Mouse (Mus musculus): Measurements from ENCODE around the gene Olfr13.
"Not testable (repeated sequence)": the region's sequence is repeated elsewhere in the genome, so short reads cannot be mapped to it uniquely, and the experiment has no call there.

Olfr13 gene

GRCm38 (mm10) chr6:43171840-43172239, at the start of gene Olfr13:
Gene Olfr13, plus strand, starts transcription at chr6:43172140.
- no peak for DNase-seq (ENCODE audit: low spot score in 2 of 2)

- not testable (repeated sequence) for DNase-seq (ENCODE audit: low spot score in 2 of 2)
Measured at GRCm38 (mm10) chr6:43146267-43146666, 25.7 kb upstream of the Olfr13 start, which contains the start of gene Olfr237-ps1. Gene Olfr237-ps1, plus strand, starts transcription at chr6:43146567.

GRCm38 (mm10) chr6:43159502-43159901, 12.4 kb upstream of the Olfr13 start:
- no peak for DNase-seq (ENCODE audit: low spot score in 2 of 2)

GRCm38 (mm10) chr6:43162982-43163381, 9.0 kb upstream of the Olfr13 start, which contains the start of gene Olfr437:
Gene Olfr437, plus strand, starts transcription at chr6:43163282.
- DNase-seq (ENCODE audit: low spot score in 2 of 2): no peak

- DNase-seq (ENCODE audit: low spot score in 2 of 2): no peak
Measured at GRCm38 (mm10) chr6:43167246-43167645, 4.7 kb upstream of the Olfr13 start.

- no peak for DNase-seq (ENCODE audit: low spot score in 2 of 2)
Measured at GRCm38 (mm10) chr6:43178129-43178528, 6.2 kb downstream of the Olfr13 start.

GRCm38 (mm10) chr6:43178584-43179501, 6.9 kb downstream of the Olfr13 start:
- DNase-seq (ENCODE audit: low spot score in 2 of 2): no peak

GRCm38 (mm10) chr6:43190986-43191385, 19.0 kb downstream of the Olfr13 start:
- DNase-seq (ENCODE audit: low spot score in 2 of 2): no peak

- DNase-seq (ENCODE audit: low spot score in 2 of 2): no peak
Measured at GRCm38 (mm10) chr6:43196781-43197180, 24.8 kb downstream of the Olfr13 start, which contains the start of gene Olfr435. Gene Olfr435, plus strand, starts transcription at chr6:43197146.

GRCm38 (mm10) chr6:43198094-43198493, 26.2 kb downstream of the Olfr13 start:
- DNase-seq (ENCODE audit: low spot score in 2 of 2): no peak

GRCm38 (mm10) chr6:43202786-43203185, 30.8 kb downstream of the Olfr13 start:
- no peak for DNase-seq (ENCODE audit: low spot score in 2 of 2)

GRCm38 (mm10) chr6:43205355-43205754, 33.4 kb downstream of the Olfr13 start:
- no peak for DNase-seq (ENCODE audit: low spot score in 2 of 2)

GRCm38 (mm10) chr6:43212873-43213272, 40.9 kb downstream of the Olfr13 start, which contains the start of gene Olfr434:
Gene Olfr434, plus strand, starts transcription at chr6:43213021.
- peak; percentile 14 to 65 for DNase-seq (ENCODE audit: low spot score in 2 of 2)

All from right cerebral cortex, postnatal 36 days (tissue).